Mouse (Mus musculus) olfactory bulb, adult 2 months (tissue): ENCODE results near the gene Cdc6.
A peak's percentile ranks its signal among the peaks of the same experiment; 100 is the strongest.

Source experiments
- CTCF ChIP-seq: fragments of 200-500 bp; IDR thresholded peaks from 2 replicates; pipeline ENCODE4 v1.5.1; 2012; ENCODE audit warnings: low read depth, mild to moderate bottlenecking, low read length, moderate library complexity; ENCODE audit not compliant: insufficient read depth
- POLR2A ChIP-seq: fragments of 200-500 bp; IDR thresholded peaks from 2 replicates; pipeline ENCODE4 v1.6.1; 2012; ENCODE audit warnings: mild to moderate bottlenecking, low read depth, low read length, moderate library complexity; ENCODE audit not compliant: insufficient read depth

DNA sequence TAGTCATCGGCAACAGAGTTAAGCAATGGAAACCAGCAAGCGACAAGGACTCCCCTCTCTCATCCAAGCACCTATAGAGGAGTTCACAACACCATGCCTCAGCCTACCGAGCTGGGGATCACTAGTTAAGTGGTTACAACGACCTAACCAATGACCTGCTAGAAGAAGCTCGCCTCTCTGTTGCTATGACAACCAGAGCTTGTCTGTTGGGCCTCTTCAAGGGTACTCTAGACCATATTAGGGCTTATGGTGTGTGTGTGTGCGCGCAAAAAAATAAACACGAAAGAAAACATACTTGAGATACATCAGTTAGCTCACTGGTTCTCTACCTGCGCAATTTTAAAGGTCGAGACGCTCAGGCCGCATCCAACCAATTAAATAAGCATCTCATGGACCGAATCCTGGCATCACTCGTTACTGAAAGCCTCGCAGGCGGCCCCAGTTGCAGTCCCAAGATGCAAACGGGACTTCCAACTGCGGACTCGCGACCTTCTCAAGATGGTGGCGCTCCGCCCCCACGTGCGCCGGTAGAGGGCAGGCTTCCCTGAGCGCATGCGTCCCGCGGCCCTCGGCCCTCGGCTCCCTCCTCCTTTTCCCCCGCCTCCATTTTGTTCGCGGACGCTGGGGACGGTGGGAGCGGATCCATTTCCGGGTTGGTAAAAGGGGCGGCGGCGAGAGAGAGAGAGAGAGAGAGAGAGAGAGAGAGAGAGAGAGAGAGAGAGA, 44.4 kb upstream of the Cdc6 start, which contains the start of gene Wipf2:
- TF ChIP-seq CTCF (0 out of 2 replicates have a peak, but pooled peaks have one; percentile 23), POLR2A (peak; percentile 80)
